Mouse (Mus musculus) erythroblast, embryonic 14.5 days (primary cell): Measurements from ENCODE around the gene Lrrk1. TPM values are rescaled to one million over a fixed set of nuclear protein-coding genes. Genes with fewer than 3 reads are reported as not detected.

ENCODE experiments used
- H3K27me3 ChIP-seq: 2 replicates; pipeline ENCODE4 v1.6.1; 2012; ENCODE audit warnings: inconsistent platforms; ENCODE audit not compliant: control insufficient read depth
- H3K36me3 ChIP-seq: 2 replicates; pipeline ENCODE4 v1.6.1; 2012; ENCODE audit warnings: mild to moderate bottlenecking, inconsistent platforms; ENCODE audit not compliant: control insufficient read depth
- H3K4me1 ChIP-seq: 2 replicates; pipeline ENCODE4 v1.6.1; 2012; ENCODE audit warnings: inconsistent platforms; ENCODE audit not compliant: control insufficient read depth
- H3K4me3 ChIP-seq: replicated peaks from 2 replicates; pipeline ENCODE3; 2012; ENCODE audit warnings: moderate library complexity, mild to moderate bottlenecking, inconsistent platforms
- H3K9me3 ChIP-seq: 2 replicates; pipeline ENCODE4 v1.6.1; 2012; ENCODE audit warnings: low read length, inconsistent platforms, mixed read lengths; ENCODE audit not compliant: control insufficient read depth
- GATA1 ChIP-seq: IDR thresholded peaks from 2 replicates; pipeline ENCODE4 v1.6.1; 2012; ENCODE audit warnings: low read length, inconsistent platforms, mixed read lengths
- TAL1 ChIP-seq: IDR thresholded peaks from 3 replicates; pipeline ENCODE4 v1.6.1; 2012; ENCODE audit warnings: low read length, inconsistent platforms, mixed read lengths
- polyA plus RNA-seq: library from polyadenylated mRNA; stranded (reverse); fragments of >175 nt; gene quantifications from 2 replicates; pipeline ENCODE4 v1.2.3, GENCODE M21; 2012

Lrrk1 gene
- polyA plus RNA-seq, 1 experiment = 0.02 TPM

- Histone ChIP-seq H3K4me1 (no peaks in the 10 kb centered on the region), H3K4me3 (no peak overlapping the region), H3K9me3 (no peaks in the 10 kb centered on the region), H3K27me3 (no peaks in the 10 kb centered on the region), H3K36me3 (no peaks in the 10 kb centered on the region)
- TF ChIP-seq GATA1 = no peak
- TF ChIP-seq TAL1 = no peak
Observed at GRCm38 (mm10) chr7:66349670-66350069, 38.5 kb downstream of the Lrrk1 start.

GRCm38 (mm10) chr7:66348588-66348987, 39.6 kb downstream of the Lrrk1 start:
- Histone ChIP-seq H3K36me3 (no peaks in the 10 kb centered on the region), H3K27me3 (no peaks in the 10 kb centered on the region), H3K4me1 (no peaks in the 10 kb centered on the region), H3K9me3 (no peaks in the 10 kb centered on the region), H3K4me3 (no peak overlapping the region)
- TF ChIP-seq GATA1 (no peak), TAL1 (no peak)

DNA sequence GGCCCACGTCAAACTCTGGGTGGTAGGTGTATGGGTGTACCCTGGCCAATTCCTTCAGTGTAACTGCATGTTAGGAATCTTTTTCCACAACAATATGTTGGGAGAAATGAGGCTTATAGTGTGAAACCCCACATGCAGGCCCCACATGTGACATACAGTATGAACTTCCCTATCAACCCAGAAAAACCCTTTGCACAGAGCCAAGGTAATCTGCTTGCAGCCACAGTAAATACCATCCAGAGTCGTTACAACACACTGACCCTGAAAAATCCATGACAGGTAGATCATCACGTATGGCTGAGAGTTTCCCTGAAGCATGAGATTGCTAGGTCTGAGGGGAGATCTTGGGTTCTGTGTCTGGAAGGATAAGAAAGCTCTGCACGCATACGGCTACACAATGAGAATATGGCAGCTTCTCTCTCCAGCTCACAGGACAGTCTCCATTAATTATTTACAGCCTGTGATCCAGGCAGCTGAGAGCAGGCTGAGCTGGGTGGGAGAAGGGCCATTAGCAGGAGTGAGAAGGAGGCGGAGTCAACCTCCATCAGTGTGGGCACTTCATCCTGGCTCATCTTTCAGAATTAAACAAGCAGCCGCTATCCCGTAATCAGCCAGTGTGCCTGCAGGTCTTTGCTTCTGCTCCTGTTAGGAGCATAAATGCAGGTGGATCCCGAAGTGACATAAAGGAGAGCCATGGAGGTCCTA, 41.0 kb downstream of the Lrrk1 start:
- H3K4me1 ChIP-seq = no peaks in the 10 kb centered on the region
- no peaks in the 10 kb centered on the region for H3K27me3 ChIP-seq
- no peaks in the 10 kb centered on the region for H3K36me3 ChIP-seq
- no peaks in the 10 kb centered on the region for H3K9me3 ChIP-seq
- no peak for TF ChIP-seq GATA1
- no peak for TF ChIP-seq TAL1
- H3K4me3 ChIP-seq = no peak overlapping the region

- no peak overlapping the region for H3K4me3 ChIP-seq
- no peak for TF ChIP-seq TAL1
- TF ChIP-seq GATA1 = no peak
- H3K27me3 ChIP-seq = no peaks in the 10 kb centered on the region
- H3K4me1 ChIP-seq = no peaks in the 10 kb centered on the region
- H3K36me3 ChIP-seq = no peaks in the 10 kb centered on the region
- H3K9me3 ChIP-seq = no peaks in the 10 kb centered on the region
Observed at GRCm38 (mm10) chr7:66343307-66343706, 44.8 kb downstream of the Lrrk1 start.

DNA sequence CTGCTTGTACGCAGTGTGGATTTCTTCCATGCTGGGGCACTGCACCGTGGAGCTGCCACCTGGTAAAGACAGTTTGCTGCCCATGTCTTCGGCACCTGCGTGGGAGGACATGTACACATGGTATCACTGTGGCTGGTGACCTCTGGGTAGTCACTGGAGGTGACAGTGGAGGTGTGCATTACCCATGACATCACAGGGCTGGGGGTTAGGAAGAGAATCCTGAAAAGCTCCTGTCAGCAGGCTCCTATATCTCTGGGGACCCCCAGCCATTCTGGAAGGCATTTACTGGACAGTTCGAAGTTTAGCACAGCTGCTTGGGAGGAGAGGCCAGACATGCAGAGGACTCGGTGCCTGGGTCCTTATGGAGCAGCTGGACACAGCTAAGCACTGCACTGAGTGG, 45.3 kb downstream of the Lrrk1 start:
- Histone ChIP-seq H3K36me3 (no peaks in the 10 kb centered on the region), H3K4me3 (no peak overlapping the region), H3K9me3 (no peaks in the 10 kb centered on the region), H3K27me3 (no peaks in the 10 kb centered on the region), H3K4me1 (no peaks in the 10 kb centered on the region)
- TF ChIP-seq TAL1 (no peak), GATA1 (no peak)

DNA sequence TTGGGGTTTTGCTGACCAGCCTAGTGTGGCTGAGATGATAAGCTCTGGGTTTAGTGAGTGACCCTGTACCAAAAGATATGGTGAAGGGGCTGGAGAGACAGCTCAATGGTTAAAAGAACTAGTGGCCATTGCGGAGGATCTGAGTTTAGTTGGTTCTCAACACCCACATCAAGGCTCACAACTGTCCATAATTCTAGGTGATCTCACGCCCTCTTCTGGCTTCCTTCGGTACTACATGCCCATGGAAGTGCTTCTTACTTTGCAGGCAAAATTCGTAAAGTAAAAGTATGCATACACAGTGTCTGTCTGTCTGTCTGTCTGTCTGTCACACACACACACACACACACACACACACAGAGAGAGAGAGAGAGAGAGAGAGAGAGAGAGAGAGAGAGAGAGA, 45.8 kb downstream of the Lrrk1 start:
- Histone ChIP-seq H3K4me1 (no peaks in the 10 kb centered on the region), H3K36me3 (no peaks in the 10 kb centered on the region), H3K9me3 (no peaks in the 10 kb centered on the region), H3K4me3 (no peak overlapping the region), H3K27me3 (no peaks in the 10 kb centered on the region)
- no peak for TF ChIP-seq GATA1
- no peak for TF ChIP-seq TAL1

DNA sequence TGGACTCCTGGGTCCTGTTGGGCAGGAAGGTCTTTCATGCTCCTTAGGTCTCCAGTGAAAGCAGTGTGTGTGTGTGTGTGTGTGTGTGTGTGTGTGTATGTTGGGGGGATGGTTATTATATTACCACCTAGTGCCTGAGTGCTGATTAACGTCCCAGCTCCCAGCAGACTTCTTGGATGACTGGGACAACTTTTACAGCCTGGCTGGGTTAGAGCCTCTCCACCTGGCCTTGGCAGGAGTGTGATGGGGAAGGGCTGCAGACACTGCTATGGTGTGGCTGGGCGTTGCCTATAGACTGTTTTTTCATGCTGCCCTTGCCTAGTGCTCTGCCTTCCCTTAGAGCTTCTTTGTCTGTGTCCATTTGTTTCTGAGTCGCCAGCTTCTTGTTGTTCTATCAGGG, 48.1 kb downstream of the Lrrk1 start:
- Histone ChIP-seq H3K36me3 (no peaks in the 10 kb centered on the region), H3K9me3 (no peaks in the 10 kb centered on the region), H3K27me3 (no peaks in the 10 kb centered on the region), H3K4me3 (no peak overlapping the region), H3K4me1 (no peaks in the 10 kb centered on the region)
- TF ChIP-seq TAL1 (no peak), GATA1 (no peak)

GRCm38 (mm10) chr7:66339625-66340024, 48.5 kb downstream of the Lrrk1 start:
- H3K27me3 ChIP-seq = no peaks in the 10 kb centered on the region
- H3K4me1 ChIP-seq = no peaks in the 10 kb centered on the region
- H3K4me3 ChIP-seq = no peak overlapping the region
- H3K9me3 ChIP-seq = no peaks in the 10 kb centered on the region
- TF ChIP-seq TAL1 (no peak), GATA1 (no peak)
- no peaks in the 10 kb centered on the region for H3K36me3 ChIP-seq

DNA sequence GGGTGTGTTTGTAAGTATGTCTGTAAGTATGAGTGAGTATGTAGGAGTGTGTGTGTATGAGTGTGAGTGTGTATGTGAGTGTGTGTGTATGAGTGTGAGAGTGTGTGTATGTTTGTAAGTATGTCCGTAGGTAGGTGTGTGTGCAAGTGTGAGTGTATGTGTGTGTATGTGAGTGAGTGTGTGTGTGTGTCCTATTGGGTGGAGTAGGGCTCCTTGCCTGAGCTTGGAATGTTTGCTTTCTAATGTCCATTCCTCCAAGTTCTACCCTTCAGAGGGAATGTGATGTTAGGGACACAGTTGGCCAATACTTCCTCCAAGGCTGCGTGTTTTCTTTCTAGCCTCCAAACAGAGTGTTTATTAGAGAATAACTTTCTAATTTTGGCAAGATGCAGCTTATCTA, 51.2 kb downstream of the Lrrk1 start:
- H3K36me3 ChIP-seq = peaks cover 10% of the 10 kb centered on the region
- no peak for TF ChIP-seq GATA1
- no peak for TF ChIP-seq TAL1
- peaks cover 5% of the 10 kb centered on the region for H3K4me1 ChIP-seq
- H3K4me3 ChIP-seq = no peak overlapping the region
- H3K9me3 ChIP-seq = peaks cover 5% of the 10 kb centered on the region
- H3K27me3 ChIP-seq = no peaks in the 10 kb centered on the region
